Mouse (Mus musculus) stomach, embryonic 16.5 days (tissue): ENCODE results near the gene Cdk5rap3. TPM values are rescaled to one million over a fixed set of nuclear protein-coding genes. Genes with fewer than 3 reads are reported as not detected.
A peak's percentile ranks its signal among the peaks of the same experiment; 100 is the strongest.

Experiments used
- ATAC-seq: fragments of 200-750 bp; cut with Nextera tagmentation; 2 replicates; pipeline ENCODE4 v1.8.0; 2017; ENCODE audit warnings: moderate number of reproducible peaks, moderate TSS enrichment; ENCODE audit not compliant: insufficient read depth, low FRiP score
- H3K27ac ChIP-seq: fragments of 300-500 bp; sonication (generic); 2 replicates; pipeline ENCODE4 v1.5.1; 2014; ENCODE audit warnings: low read length
- H3K27me3 ChIP-seq: fragments of 300-500 bp; sonication (generic); 2 replicates; pipeline ENCODE4 v1.6.1; 2014; ENCODE audit warnings: low read length, control low read depth, mixed read lengths; ENCODE audit not compliant: control insufficient read depth, insufficient read depth
- H3K36me3 ChIP-seq: fragments of 300-500 bp; sonication (generic); 2 replicates; pipeline ENCODE4 v1.6.1; 2014; ENCODE audit warnings: low read length; ENCODE audit not compliant: control insufficient read depth, insufficient read depth
- H3K4me1 ChIP-seq: fragments of 300-500 bp; sonication (generic); 2 replicates; pipeline ENCODE4 v1.6.1; 2014; ENCODE audit warnings: low read length, control low read depth, mixed read lengths; ENCODE audit not compliant: control insufficient read depth, insufficient read depth
- H3K4me2 ChIP-seq: fragments of 300-500 bp; sonication (generic); 2 replicates; pipeline ENCODE4 v1.6.1; 2014; ENCODE audit warnings: low read depth, low read length, mixed read lengths
- H3K4me3 ChIP-seq: fragments of 300-500 bp; sonication (generic); replicated peaks from 2 replicates; pipeline ENCODE4 v1.5.1; 2014; ENCODE audit warnings: mild to moderate bottlenecking, low read length
- H3K9ac ChIP-seq: fragments of 300-500 bp; sonication (generic); 2 replicates; pipeline ENCODE4 v1.6.1; 2014; ENCODE audit warnings: low read length
- H3K9me3 ChIP-seq: fragments of 300-500 bp; sonication (generic); replicated peaks from 2 replicates; pipeline ENCODE4 v1.6.1; 2016; ENCODE audit warnings: low read length, control low read depth; ENCODE audit not compliant: control insufficient read depth
- WGBS: fragments of 180-500 bp; shearing (Covaris S2); extraction: QIAGEN DNeasy Blood & Tissue Kit; methylation state at CpG from one replicate; pipeline ENCODE4 v1.1.7; 2014; 5-methylcytosine and 5-hydroxymethylcytosine counted together
- polyA plus RNA-seq: library from polyadenylated mRNA; unstranded; fragments of >200 nt; fragmentation: Nextera tagmentation; extraction: Ambion mirVana; gene quantifications from 2 replicates; pipeline ENCODE4 v1.2.1, GENCODE M21; 2015

Gene Cdk5rap3
- polyA plus RNA-seq, 1 experiment from 2014 or later, result 68.7 TPM

- H3K4me3 ChIP-seq, result no peak overlapping the region
- no peak overlapping the region for H3K4me2 ChIP-seq
- H3K27ac ChIP-seq, result peak overlapping the region; percentile 11
- H3K9ac ChIP-seq, result no peak overlapping the region
- no peaks in the 10 kb centered on the region for H3K9me3 ChIP-seq
- no peaks in the 10 kb centered on the region for H3K27me3 ChIP-seq
- WGBS, result 77% methylated on average over 4 of the region's 4 CpGs
- no peaks in the 10 kb centered on the region for H3K36me3 ChIP-seq
- ATAC-seq, result no peak
- 0 out of 2 replicates have a peak, but pooled peaks cover 10% of the 10 kb centered on the region for H3K4me1 ChIP-seq
Observed at GRCm38 (mm10) chr11:96947849-96948248, 31.6 kb upstream of the Cdk5rap3 start.

- ATAC-seq, result no peak
- H3K4me3 ChIP-seq, result no peak overlapping the region
- H3K27ac ChIP-seq, result no peak overlapping the region
- H3K9me3 ChIP-seq, result no peaks in the 10 kb centered on the region
- 86% methylated on average over 9 of the region's 9 CpGs for WGBS
- H3K36me3 ChIP-seq, result no peaks in the 10 kb centered on the region
- no peak overlapping the region for H3K9ac ChIP-seq
- 0 out of 2 replicates have a peak, but pooled peaks cover 10% of the 10 kb centered on the region for H3K4me1 ChIP-seq
- no peak overlapping the region for H3K4me2 ChIP-seq
- H3K27me3 ChIP-seq, result no peaks in the 10 kb centered on the region
Observed at GRCm38 (mm10) chr11:96946498-96946897, 30.2 kb upstream of the Cdk5rap3 start.

- WGBS, result 65% methylated on average over 14 of the region's 14 CpGs
- no peaks in the 10 kb centered on the region for H3K9me3 ChIP-seq
- 0 out of 2 replicates have a peak overlapping the region, but pooled peaks have one; percentile 30 for H3K27ac ChIP-seq
- H3K4me2 ChIP-seq, result peak overlapping the region; percentile 93
- ATAC-seq, result no peak
- peak overlapping the region; percentile 63 for H3K4me3 ChIP-seq
- H3K4me1 ChIP-seq, result 0 out of 2 replicates have a peak, but pooled peaks cover 10% of the 10 kb centered on the region
- H3K27me3 ChIP-seq, result no peaks in the 10 kb centered on the region
- H3K36me3 ChIP-seq, result no peaks in the 10 kb centered on the region
- peak overlapping the region; percentile 70 for H3K9ac ChIP-seq
Observed at GRCm38 (mm10) chr11:96944844-96945580, 28.7 kb upstream of the Cdk5rap3 start.

GRCm38 (mm10) chr11:96943746-96944304 is 27.5 kb upstream of the Cdk5rap3 start, which contains the start of gene Pnpo:
Pnpo (minus strand) TSS chr11:96943986.
- Histone ChIP-seq H3K4me2 (peak within 1 kb of the TSS; percentile 93), H3K27ac (peak within 1 kb of the TSS; percentile 72), H3K9me3 (no peaks in the 10 kb centered on the region), H3K4me1 (0 out of 2 replicates have a peak, but pooled peaks cover 11% of the 10 kb centered on the region), H3K4me3 (peak within 1 kb of the TSS; percentile 63), H3K36me3 (no peaks in the 10 kb centered on the region), H3K9ac (peak within 1 kb of the TSS; percentile 74), H3K27me3 (no peaks in the 10 kb centered on the region)
- ATAC-seq, result peak; percentile 95
- WGBS, result under 1% methylated on average over 29 of the region's 29 CpGs

- Histone ChIP-seq H3K36me3 (no peaks in the 10 kb centered on the region), H3K9me3 (no peaks in the 10 kb centered on the region), H3K27me3 (no peaks in the 10 kb centered on the region), H3K4me3 (no peak overlapping the region), H3K9ac (no peak overlapping the region), H3K27ac (no peak overlapping the region), H3K4me1 (peaks cover 22% of the 10 kb centered on the region; the same call in 1 of the 2 replicates), H3K4me2 (no peak overlapping the region)
- 65% methylated on average over 6 of the region's 6 CpGs for WGBS
- no peak for ATAC-seq
Observed at GRCm38 (mm10) chr11:96941989-96942590, 25.8 kb upstream of the Cdk5rap3 start.

GRCm38 (mm10) chr11:96940578-96941465 is 24.5 kb upstream of the Cdk5rap3 start:
- ATAC-seq, result no peak

GRCm38 (mm10) chr11:96938426-96938800 is 22.1 kb upstream of the Cdk5rap3 start:
- 69% methylated on average over 6 of the region's 6 CpGs for WGBS
- Histone ChIP-seq H3K9me3 (no peaks in the 10 kb centered on the region), H3K4me2 (no peak overlapping the region), H3K4me1 (peaks cover 26% of the 10 kb centered on the region), H3K4me3 (no peak overlapping the region), H3K36me3 (no peaks in the 10 kb centered on the region), H3K27ac (peak overlapping the region; percentile 88), H3K27me3 (no peaks in the 10 kb centered on the region), H3K9ac (peak overlapping the region; percentile 10; the same call in 1 of the 2 replicates)
- ATAC-seq, result no peak

More at GRCm38 (mm10) chr11:96940578-96941465, 24.5 kb upstream of the Cdk5rap3 start:
- Histone ChIP-seq H3K36me3 (no peaks in the 10 kb centered on the region), H3K4me1 (peaks cover 24% of the 10 kb centered on the region), H3K27ac (no peak overlapping the region), H3K27me3 (no peaks in the 10 kb centered on the region), H3K4me2 (no peak overlapping the region), H3K4me3 (no peak overlapping the region), H3K9ac (no peak overlapping the region), H3K9me3 (no peaks in the 10 kb centered on the region)
- WGBS, result 68% methylated on average over 16 of the region's 16 CpGs

GRCm38 (mm10) chr11:96937549-96938425 is 21.5 kb upstream of the Cdk5rap3 start:
- ATAC-seq, result peak; percentile 54
- Histone ChIP-seq H3K4me3 (no peak overlapping the region), H3K4me2 (no peak overlapping the region; the same call in 1 of the 2 replicates), H3K27me3 (no peaks in the 10 kb centered on the region), H3K9ac (no peak overlapping the region), H3K36me3 (no peaks in the 10 kb centered on the region), H3K27ac (peak overlapping the region; percentile 88), H3K4me1 (peaks cover 23% of the 10 kb centered on the region), H3K9me3 (no peaks in the 10 kb centered on the region)
- 46% methylated on average over 10 of the region's 10 CpGs for WGBS
